10 mouse cellular contexts compared by ENCODE assay signal in the genomic region with DNA sequence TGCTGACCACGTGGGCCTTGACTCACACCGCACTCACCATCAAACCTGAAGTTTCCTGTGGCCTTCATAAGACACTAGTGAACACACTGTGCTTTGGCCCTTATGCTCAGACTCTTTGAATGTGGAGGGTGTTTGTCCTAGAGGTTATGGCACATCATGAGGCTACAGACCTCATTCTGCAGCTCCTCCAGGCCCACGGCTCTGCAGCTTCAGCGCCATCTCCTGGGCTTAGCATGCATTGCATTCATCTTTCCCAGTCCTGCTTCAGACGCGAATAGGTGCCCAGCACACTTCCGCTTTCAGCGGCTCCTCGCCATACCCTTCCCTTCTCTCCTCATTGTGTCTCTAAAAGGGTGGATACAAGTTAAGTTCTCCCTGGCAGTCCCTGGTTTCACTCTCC. TPM values are rescaled to one million over a fixed set of nuclear protein-coding genes. Genes with fewer than 3 reads are reported as not detected.
A peak's percentile ranks its signal among the peaks of the same experiment; 100 is the strongest.
DNase-seq lines count a peak whose midpoint lies in the region; ATAC-seq and TF ChIP-seq lines count a peak whose summit lies in the region.
"Had no signal": no experiment of that assay in that cellular context is flagged by ENCODE, and none has a peak within 500 bp of the region (broad histone marks: within the 10 kb centered on the region; RNA-seq: fewer than 3 reads in every experiment).

No protein-coding gene starts in this region.

- peak overlapping the region; percentile 41 for H3K4me2 ChIP-seq in kidney, embryonic 15.5 days
- peak overlapping the region; percentile 27; the same call in 1 of the 2 replicates for H3K4me2 ChIP-seq in limb, embryonic 14.5 days (replicated peaks; ENCODE audit: low read depth, low read length, severe bottlenecking)
- peak overlapping the region; percentile 32 for H3K4me2 ChIP-seq in neural tube, embryonic 11.5 days (ENCODE audit: low read depth)

- DNase-seq in thymus, postnatal 14 days, result peak; percentile 13
- DNase-seq in thymus, postnatal 36 days, result no peak
- peak; percentile 80 for DNase-seq in embryo, embryonic 11 days
- peak; percentile 49 for DNase-seq in heart, adult 8-10 months (ENCODE audit: low spot score)
- peak; percentile 56 for DNase-seq in limb, embryonic 14.5 days (ENCODE audit: low spot score)
- peak; percentile 84 for DNase-seq in neural tube, embryonic 11.5 days (ENCODE audit: low spot score)
- no peak for DNase-seq in MN1 (ENCODE audit: low spot score)

- no peak overlapping the region for H3K4me3 ChIP-seq in kidney, embryonic 15.5 days (replicated peaks)
- no peak overlapping the region for H3K4me3 ChIP-seq in limb, embryonic 14.5 days (replicated peaks; ENCODE audit: low read length)
- no peak overlapping the region for H3K4me3 ChIP-seq in neural tube, embryonic 11.5 days (ENCODE audit: low read depth, low read length)

- no peaks in the 10 kb centered on the region for H3K4me1 ChIP-seq in kidney, embryonic 15.5 days
- no peaks in the 10 kb centered on the region for H3K4me1 ChIP-seq in limb, embryonic 14.5 days (ENCODE audit: control insufficient read depth, insufficient read depth, low read length)
- no peaks in the 10 kb centered on the region for H3K4me1 ChIP-seq in neural tube, embryonic 11.5 days (ENCODE audit: control insufficient read depth, insufficient read depth, low read length)

- no peaks in the 10 kb centered on the region for H3K36me3 ChIP-seq in kidney, embryonic 15.5 days
- H3K36me3 ChIP-seq in limb, embryonic 14.5 days (ENCODE audit: control insufficient read depth, insufficient read depth, low read length), result peaks cover 24% of the 10 kb centered on the region
- H3K36me3 ChIP-seq in neural tube, embryonic 11.5 days (ENCODE audit: control insufficient read depth, insufficient read depth, low read length), result no peaks in the 10 kb centered on the region

- no peak overlapping the region for H3K9ac ChIP-seq in kidney, embryonic 15.5 days
- 0 out of 2 replicates have a peak overlapping the region, but pooled peaks have one; percentile 34 for H3K9ac ChIP-seq in limb, embryonic 14.5 days (ENCODE audit: low read depth, low read length, severe bottlenecking)
- no peak overlapping the region; the same call in 1 of the 2 replicates for H3K9ac ChIP-seq in neural tube, embryonic 11.5 days (ENCODE audit: low read length)

- TF ChIP-seq POLR2A in limb, embryonic 14.5 days (IDR thresholded peaks at IDR 0.05; ENCODE audit: borderline replicate concordance, extremely low read depth, insufficient read depth, insufficient read length), result no peak

- no peak overlapping the region for H3K27ac ChIP-seq in kidney, embryonic 15.5 days
- no peak overlapping the region for H3K27ac ChIP-seq in limb, embryonic 14.5 days (replicated peaks; ENCODE audit: low read depth, low read length)
- H3K27ac ChIP-seq in neural tube, embryonic 11.5 days (ENCODE audit: low read depth, low read length), result no peak overlapping the region

- no peaks in the 10 kb centered on the region for H3K9me3 ChIP-seq in kidney, embryonic 15.5 days (replicated peaks)
- no peaks in the 10 kb centered on the region for H3K9me3 ChIP-seq in limb, embryonic 14.5 days (ENCODE audit: control insufficient read depth, low read length)
- H3K9me3 ChIP-seq in neural tube, embryonic 11.5 days (ENCODE audit: control insufficient read depth, low read length), result no peaks in the 10 kb centered on the region

- H3K27me3 ChIP-seq in kidney, embryonic 15.5 days, result peaks cover 13% of the 10 kb centered on the region
- no peaks in the 10 kb centered on the region for H3K27me3 ChIP-seq in limb, embryonic 14.5 days (ENCODE audit: control insufficient read depth, insufficient read depth, low read length)
- H3K27me3 ChIP-seq in neural tube, embryonic 11.5 days (ENCODE audit: control insufficient read depth, insufficient read depth, low read length), result no peaks in the 10 kb centered on the region
- H3K27me3 ChIP-seq: Patski had no signal

- peak; percentile 33; the same call in 1 of the 2 replicates for ATAC-seq in kidney, embryonic 15.5 days (replicated peaks; ENCODE audit: low FRiP score)
- ATAC-seq in limb, embryonic 14.5 days (ENCODE audit: low FRiP score, low read depth), result peak; percentile 57; the same call in 1 of the 2 replicates
- peak; percentile 53 for ATAC-seq in neural tube, embryonic 11.5 days (ENCODE audit: insufficient read depth, low FRiP score, low TSS enrichment)
- ATAC-seq: Patski had no signal

- WGBS in kidney, embryonic 15.5 days, result 26% methylated on average over 9 of the region's 9 CpGs
- 26% methylated on average over 9 of the region's 9 CpGs for WGBS in limb, embryonic 14.5 days
- WGBS in neural tube, embryonic 11.5 days, result 25% methylated on average over 9 of the region's 9 CpGs

RNA-seq across cellular contexts. Expression of gene Gdf2, which starts 1.7 kb away (rescaled TPM):
- under 1 TPM; 0.11 to 0.24 (median 0.20) TPM for total RNA-seq in heart, adult 8-10 months (2022)
- 0.18 TPM in 1 of 2 replicates, not detected in the other for polyA plus RNA-seq in kidney, embryonic 15.5 days (2015; fragmentation: Nextera tagmentation; extraction: Ambion mirVana)
- 0.03 and 0.04 TPM in 2 replicates for polyA plus RNA-seq in limb, embryonic 14.5 days (2012; rRNA removed)
- polyA plus RNA-seq in limb, embryonic 14.5 days (2014; fragmentation: Nextera tagmentation; extraction: Ambion mirVana), result not detected in 2 replicates
- 0.08 TPM in 1 of 2 replicates, not detected in the other for polyA plus RNA-seq in neural tube, embryonic 11.5 days (2014; fragmentation: Nextera tagmentation; extraction: Ambion mirVana)
- polyA plus RNA-seq: Patski had no signal

RNA-seq across cellular contexts. Expression of gene Rbp3, which starts 14.7 kb away (rescaled TPM):
- not detected for total RNA-seq in heart, adult 8-10 months (2022)
- not detected in 2 replicates for polyA plus RNA-seq in kidney, embryonic 15.5 days (2015; fragmentation: Nextera tagmentation; extraction: Ambion mirVana)
- not detected in 2 replicates for polyA plus RNA-seq in limb, embryonic 14.5 days (2012; rRNA removed)
- polyA plus RNA-seq in limb, embryonic 14.5 days (2014; fragmentation: Nextera tagmentation; extraction: Ambion mirVana), result not detected in 2 replicates
- polyA plus RNA-seq in neural tube, embryonic 11.5 days (2014; fragmentation: Nextera tagmentation; extraction: Ambion mirVana), result not detected in 2 replicates
- polyA plus RNA-seq: Patski had no signal

RNA-seq across cellular contexts. Expression of gene Gdf10, which starts 15.7 kb away (rescaled TPM):
- 1 to 10 TPM in 1 of 4 experiments, under 1 TPM in 3; 0.52 to 1.5 (median 0.78) TPM for total RNA-seq in heart, adult 8-10 months (2022)
- 2.9 and 5.9 TPM in 2 replicates for polyA plus RNA-seq in kidney, embryonic 15.5 days (2015; fragmentation: Nextera tagmentation; extraction: Ambion mirVana)
- 52.9 and 77.9 TPM in 2 replicates for polyA plus RNA-seq in limb, embryonic 14.5 days (2012; rRNA removed)
- 38.8 and 49.0 TPM in 2 replicates for polyA plus RNA-seq in limb, embryonic 14.5 days (2014; fragmentation: Nextera tagmentation; extraction: Ambion mirVana)
- polyA plus RNA-seq in neural tube, embryonic 11.5 days (2014; fragmentation: Nextera tagmentation; extraction: Ambion mirVana), result 20.3 and 20.9 TPM in 2 replicates
- polyA plus RNA-seq: Patski had no signal

RNA-seq across cellular contexts. Expression of gene Zfp488, which starts 39.4 kb away (rescaled TPM):
- not detected for total RNA-seq in heart, adult 8-10 months (2022)
- polyA plus RNA-seq in kidney, embryonic 15.5 days (2015; fragmentation: Nextera tagmentation; extraction: Ambion mirVana), result 0.04 TPM in 2 replicates
- polyA plus RNA-seq in limb, embryonic 14.5 days (2012; rRNA removed), result 0.65 and 0.77 TPM in 2 replicates
- 0.21 and 0.30 TPM in 2 replicates for polyA plus RNA-seq in limb, embryonic 14.5 days (2014; fragmentation: Nextera tagmentation; extraction: Ambion mirVana)
- polyA plus RNA-seq in neural tube, embryonic 11.5 days (2014; fragmentation: Nextera tagmentation; extraction: Ambion mirVana), result 0.47 and 0.84 TPM in 2 replicates
- polyA plus RNA-seq: liver, embryonic 16.5 days had no signal

Comparison
In these comparisons a context has a peak if more than half of its experiments do, and no peak if none do; other contexts are left out.
1. DNase-seq: peak in thymus, postnatal 14 days (single experiment), embryo, embryonic 11 days (single experiment), heart, adult 8-10 months (single experiment), limb, embryonic 14.5 days (single experiment) and neural tube, embryonic 11.5 days (single experiment); none in thymus, postnatal 36 days (0 of 2) and MN1 (single experiment).
2. Peak in every context shown above with its lines, with median percentiles within 50 percentile points of each other: ATAC-seq and H3K4me2 ChIP-seq.